Mouse (Mus musculus) liver, embryonic 14.5 days (tissue): ENCODE measurements at regions not wholly inside any gene's neighbourhood (a gene's known extent, or its start where the extent isn't known, plus 50 kb on each side); places are given as distances from the start of the nearest gene placed in this dataset.

ENCODE experiments used
- ATAC-seq: fragments of 200-750 bp; cut with Nextera tagmentation; 2 replicates; pipeline ENCODE4 v1.8.0; 2017; ENCODE audit warnings: moderate number of reproducible peaks, mild to moderate bottlenecking, moderate library complexity; ENCODE audit not compliant: insufficient read depth
- DNase-seq, 3 experiments: peaks; one replicate each; pipeline ENCODE4 v3.0.0-alpha.2; 2012 to 2013; ENCODE audit warnings: low read depth in 3 of 3, low spot score in 3 of 3
- H3K27ac ChIP-seq: fragments of 300-500 bp; sonication (generic); 2 replicates; pipeline ENCODE4 v1.5.1; 2014; ENCODE audit warnings: moderate library complexity, mild to moderate bottlenecking, control low read depth, inconsistent platforms
- H3K27me3 ChIP-seq: fragments of 300-500 bp; sonication (generic); 2 replicates; pipeline ENCODE4 v1.6.1; 2014; ENCODE audit warnings: mild to moderate bottlenecking, low read length, moderate library complexity; ENCODE audit not compliant: control insufficient read depth, insufficient read depth
- H3K36me3 ChIP-seq: fragments of 300-500 bp; sonication (generic); replicated peaks from 2 replicates; pipeline ENCODE4 v1.6.1; 2014; ENCODE audit warnings: low read depth; ENCODE audit not compliant: control insufficient read depth, insufficient read depth
- H3K4me1 ChIP-seq, 2 experiments: fragments of 200-500 bp in 1 of 2; fragments of 300-500 bp in 1 of 2; sonication (generic) in 1 of 2; replicated peaks; 2 replicates each; pipeline ENCODE4 v1.6.1; 2012 to 2014; ENCODE audit warnings: antibody characterized with exemption in 1 of 2, inconsistent platforms in 1 of 2, low read length in 1 of 2; ENCODE audit not compliant: control insufficient read depth in 2 of 2, insufficient read depth in 2 of 2
- H3K4me2 ChIP-seq: fragments of 300-500 bp; sonication (generic); 2 replicates; pipeline ENCODE4 v1.6.1; 2014; ENCODE audit warnings: low read depth, mild to moderate bottlenecking, control low read depth, moderate library complexity
- H3K4me3 ChIP-seq, 2 experiments: fragments of 200-500 bp in 1 of 2; fragments of 300-500 bp in 1 of 2; sonication (generic) in 1 of 2; 2 replicates each; pipeline ENCODE4 v1.5.1; 2012 to 2014; ENCODE audit warnings: low read depth in 2 of 2, low read length in 2 of 2, mild to moderate bottlenecking in 2 of 2, control low read depth in 1 of 2, inconsistent platforms in 1 of 2, moderate library complexity in 1 of 2; ENCODE audit not compliant: insufficient read depth in 1 of 2
- H3K9ac ChIP-seq: fragments of 300-500 bp; sonication (generic); replicated peaks from 2 replicates; pipeline ENCODE4 v1.6.1; 2014; ENCODE audit warnings: mild to moderate bottlenecking, control low read depth, moderate library complexity
- H3K9me3 ChIP-seq: fragments of 300-500 bp; sonication (generic); 2 replicates; pipeline ENCODE4 v1.6.1; 2016; ENCODE audit warnings: low read length, mixed read lengths; ENCODE audit not compliant: control insufficient read depth
- CTCF ChIP-seq: IDR thresholded peaks from 2 replicates; pipeline ENCODE4 v1.5.1; 2016; ENCODE audit warnings: antibody characterized with exemption, low read depth, control low read depth
- EP300 ChIP-seq: IDR thresholded peaks from 2 replicates; pipeline ENCODE4 v1.6.1; 2016; ENCODE audit warnings: antibody characterized with exemption, low read depth
- WGBS: fragments of 180-500 bp; shearing (Covaris S2); extraction: QIAGEN DNeasy Blood & Tissue Kit; methylation state at CpG from one replicate; pipeline ENCODE4 v1.1.7; 2014; ENCODE audit not compliant: insufficient replicate concordance; 5-methylcytosine and 5-hydroxymethylcytosine counted together

DNA sequence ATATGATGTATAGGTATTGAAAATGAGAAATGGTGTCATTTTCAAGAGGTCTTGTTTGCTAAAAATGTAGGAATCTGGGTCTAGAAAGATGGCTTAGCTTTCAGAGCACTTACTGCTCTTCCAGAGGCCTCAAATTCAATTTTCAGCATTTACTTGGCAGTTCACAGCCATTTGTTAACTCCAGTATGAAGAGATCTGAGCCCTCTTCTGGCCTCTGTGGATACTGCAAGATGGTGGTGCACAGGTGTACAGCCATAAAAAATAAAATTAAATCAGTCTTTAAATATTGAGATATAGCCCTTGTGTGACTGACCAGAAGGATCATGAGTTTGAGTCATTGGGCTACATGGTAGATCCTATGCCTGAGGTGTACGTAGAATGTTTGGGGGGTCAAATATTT lies 173.1 kb downstream of the S1pr1 start:
- no peak overlapping the region for H3K9ac ChIP-seq
- H3K27me3 ChIP-seq = no peaks in the 10 kb centered on the region
- no peaks in the 10 kb centered on the region for H3K4me1 ChIP-seq
- H3K4me3 ChIP-seq = no peak overlapping the region
- H3K9me3 ChIP-seq = no peaks in the 10 kb centered on the region
- DNase-seq = no peak
- ATAC-seq = no peak
- no peak for TF ChIP-seq EP300
- no peak for TF ChIP-seq CTCF
- 89% methylated on average over 1 of the region's 1 CpGs for WGBS
- H3K36me3 ChIP-seq = no peaks in the 10 kb centered on the region
- no peak overlapping the region for H3K4me2 ChIP-seq
- H3K27ac ChIP-seq = no peak overlapping the region

- H3K27me3 ChIP-seq = no peaks in the 10 kb centered on the region
- H3K36me3 ChIP-seq = no peaks in the 10 kb centered on the region
- ATAC-seq = no peak
- H3K27ac ChIP-seq = no peak overlapping the region
- no peak overlapping the region for H3K4me2 ChIP-seq
- no peaks in the 10 kb centered on the region for H3K9me3 ChIP-seq
- no peak for TF ChIP-seq CTCF
- TF ChIP-seq EP300 = no peak
- DNase-seq = no peak
- no peaks in the 10 kb centered on the region for H3K4me1 ChIP-seq
- 33% methylated on average over 6 of the region's 6 CpGs for WGBS
- H3K4me3 ChIP-seq = no peak overlapping the region
- no peak overlapping the region for H3K9ac ChIP-seq
Measured at GRCm38 (mm10) chr3:115538355-115538754, 176.5 kb downstream of the S1pr1 start.

GRCm38 (mm10) chr3:115532141-115532735 lies 182.6 kb downstream of the S1pr1 start:
- TF ChIP-seq CTCF = no peak
- no peak for TF ChIP-seq EP300
- H3K9me3 ChIP-seq = no peaks in the 10 kb centered on the region
- no peak overlapping the region for H3K4me3 ChIP-seq
- no peaks in the 10 kb centered on the region for H3K4me1 ChIP-seq
- DNase-seq (no peak), ATAC-seq (no peak)
- H3K36me3 ChIP-seq = no peaks in the 10 kb centered on the region
- H3K27ac ChIP-seq = no peak overlapping the region
- H3K9ac ChIP-seq = no peak overlapping the region
- H3K4me2 ChIP-seq = no peak overlapping the region
- WGBS = 72% methylated on average over 18 of the region's 18 CpGs
- H3K27me3 ChIP-seq = no peaks in the 10 kb centered on the region

DNA sequence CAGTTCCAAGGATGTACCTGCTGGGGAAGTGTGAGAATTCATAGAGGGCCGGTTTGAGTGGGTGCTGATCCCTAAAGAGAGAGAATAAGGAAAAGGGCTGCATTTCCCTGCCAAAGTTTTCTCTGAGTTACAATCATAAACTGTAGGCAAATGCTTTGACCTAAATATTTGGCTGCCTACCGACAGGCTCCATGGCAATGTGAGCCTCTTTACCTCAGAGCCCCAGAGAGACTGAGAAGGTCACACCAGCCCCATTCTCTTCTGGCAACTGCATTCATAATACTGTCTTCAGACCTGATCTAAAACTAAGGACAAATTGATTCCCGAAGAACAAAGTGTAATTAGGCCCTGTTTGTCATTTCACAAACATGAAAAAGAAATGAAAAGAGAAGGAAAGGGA lies 184.4 kb downstream of the S1pr1 start:
- Histone ChIP-seq H3K4me3 (no peak overlapping the region), H3K4me2 (no peak overlapping the region), H3K27me3 (no peaks in the 10 kb centered on the region), H3K9ac (no peak overlapping the region), H3K9me3 (no peaks in the 10 kb centered on the region), H3K4me1 (no peaks in the 10 kb centered on the region), H3K27ac (no peak overlapping the region), H3K36me3 (no peaks in the 10 kb centered on the region)
- no peak for DNase-seq
- WGBS = 52% methylated on average over 3 of the region's 3 CpGs
- no peak for ATAC-seq
- TF ChIP-seq EP300 (no peak), CTCF (no peak)

DNA sequence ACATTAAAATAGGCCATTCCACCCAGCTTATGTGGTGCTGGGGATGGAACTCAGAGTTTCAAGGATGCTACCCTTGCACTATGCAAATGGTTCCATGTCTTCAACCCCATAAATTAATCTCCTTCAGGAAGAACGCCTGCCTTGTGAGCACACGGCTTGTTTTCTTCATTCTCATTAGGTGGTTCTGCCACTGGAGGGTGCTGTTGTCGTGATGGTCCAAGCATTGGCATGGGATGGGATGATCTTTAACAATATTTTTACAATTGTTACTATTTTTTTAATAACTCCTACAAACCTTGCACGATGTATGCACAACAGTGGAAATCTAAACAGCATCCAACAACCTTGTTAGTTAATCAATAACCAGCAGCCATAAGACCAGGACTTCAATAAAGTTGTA lies 185.0 kb downstream of the S1pr1 start:
- peak; percentile 49 for TF ChIP-seq CTCF
- no peak for TF ChIP-seq EP300
- no peaks in the 10 kb centered on the region for H3K36me3 ChIP-seq
- ATAC-seq = no peak
- H3K9ac ChIP-seq = no peak overlapping the region
- H3K4me2 ChIP-seq = no peak overlapping the region
- no peak overlapping the region for H3K4me3 ChIP-seq
- H3K9me3 ChIP-seq = no peaks in the 10 kb centered on the region
- H3K4me1 ChIP-seq = no peaks in the 10 kb centered on the region
- H3K27ac ChIP-seq = no peak overlapping the region
- DNase-seq = no peak
- WGBS = 30% methylated on average over 4 of the region's 4 CpGs
- H3K27me3 ChIP-seq = no peaks in the 10 kb centered on the region
